Mouse (Mus musculus) liver, embryonic 13.5 days (tissue): ENCODE measurements around the gene Uba7. TPM values are rescaled to one million over a fixed set of nuclear protein-coding genes. Genes with fewer than 3 reads are reported as not detected.

ENCODE experiments used
- ATAC-seq: fragments of 200-750 bp; cut with Nextera tagmentation; 2 replicates; pipeline ENCODE4 v1.8.0; 2017; ENCODE audit warnings: low read depth, mild to moderate bottlenecking, moderate number of reproducible peaks, moderate library complexity
- DNase-seq: peaks from one replicate; pipeline ENCODE4 v3.0.0; 2022
- H3K27ac ChIP-seq: fragments of 300-500 bp; sonication (generic); 2 replicates; pipeline ENCODE4 v1.5.1; 2015; ENCODE audit warnings: moderate library complexity, mild to moderate bottlenecking, inconsistent platforms
- H3K27me3 ChIP-seq: fragments of 300-500 bp; sonication (generic); 2 replicates; pipeline ENCODE4 v1.6.1; 2015; ENCODE audit warnings: mild to moderate bottlenecking, inconsistent platforms
- H3K36me3 ChIP-seq: fragments of 300-500 bp; sonication (generic); 2 replicates; pipeline ENCODE4 v1.6.1; 2015; ENCODE audit warnings: mild to moderate bottlenecking, inconsistent platforms
- H3K4me1 ChIP-seq: fragments of 300-500 bp; sonication (generic); replicated peaks from 2 replicates; pipeline ENCODE4 v1.6.1; 2015; ENCODE audit warnings: inconsistent platforms
- H3K4me2 ChIP-seq: fragments of 300-500 bp; sonication (generic); 2 replicates; pipeline ENCODE4 v1.6.1; 2015; ENCODE audit warnings: inconsistent platforms, mild to moderate bottlenecking, moderate library complexity
- H3K4me3 ChIP-seq: fragments of 300-500 bp; sonication (generic); replicated peaks from 2 replicates; pipeline ENCODE4 v1.5.1; 2015; ENCODE audit warnings: mild to moderate bottlenecking, inconsistent platforms
- H3K9ac ChIP-seq: fragments of 300-500 bp; sonication (generic); 2 replicates; pipeline ENCODE4 v1.6.1; 2015; ENCODE audit warnings: mild to moderate bottlenecking, inconsistent platforms
- H3K9me3 ChIP-seq: fragments of 300-500 bp; sonication (generic); replicated peaks from 2 replicates; pipeline ENCODE4 v1.6.1; 2016; ENCODE audit warnings: inconsistent platforms
- WGBS: fragments of 180-500 bp; shearing (Covaris S2); methylation state at CpG from one replicate; pipeline ENCODE4 v1.1.7; 2015; ENCODE audit not compliant: insufficient replicate concordance; 5-methylcytosine and 5-hydroxymethylcytosine counted together
- polyA plus RNA-seq: library from polyadenylated mRNA; unstranded; fragments of >200 nt; fragmentation: Nextera tagmentation; extraction: Ambion mirVana; gene quantifications from 2 replicates; pipeline ENCODE4 v1.2.1, GENCODE M21; 2015

Uba7 gene
- polyA plus RNA-seq, 1 experiment from 2014 or later, result 56.5 TPM

DNA sequence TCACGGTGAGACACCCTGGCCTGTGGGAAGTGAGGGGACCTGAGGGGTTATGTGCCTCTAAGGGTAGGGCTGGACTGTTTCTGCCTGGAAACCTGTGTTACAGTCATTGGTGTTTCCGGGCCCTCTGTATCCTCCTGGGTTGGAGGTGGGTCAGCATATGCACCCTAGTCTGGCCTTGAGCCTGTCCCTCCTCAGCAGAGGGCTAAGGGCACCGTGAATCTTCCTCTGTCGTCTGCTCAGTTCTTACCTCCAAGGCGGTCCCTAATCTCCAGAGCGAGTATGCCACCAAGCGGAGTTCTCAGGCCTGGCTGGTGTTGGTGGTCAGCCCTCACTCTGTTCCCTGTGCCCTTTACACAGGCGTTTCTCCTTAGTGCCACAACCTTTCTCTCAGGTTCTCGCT, 12.4 kb upstream of the Uba7 start:
- H3K36me3 ChIP-seq, result peaks cover 84% of the 10 kb centered on the region
- ATAC-seq, result no peak
- 86% methylated on average over 9 of the region's 9 CpGs for WGBS

DNA sequence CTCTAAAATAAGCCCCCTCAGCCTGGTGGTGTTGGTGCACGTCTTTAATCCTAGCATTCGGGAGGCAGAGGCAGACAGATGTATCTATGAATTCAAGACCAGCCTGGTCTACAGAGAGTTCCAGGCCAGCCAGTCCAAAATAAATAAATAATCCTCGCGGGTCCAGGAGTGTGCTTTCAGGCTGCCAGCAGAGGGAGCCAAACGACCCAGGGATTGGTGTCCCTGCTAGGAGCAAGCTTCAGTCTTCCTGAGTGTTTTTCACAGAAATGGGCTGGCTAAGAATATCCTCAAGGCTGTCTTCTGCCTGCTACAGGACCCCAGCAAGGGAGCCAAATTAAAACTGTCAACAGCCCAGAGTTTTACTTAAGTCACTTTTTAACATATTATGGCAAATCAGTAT, 11.6 kb upstream of the Uba7 start:
- Histone ChIP-seq H3K4me2 (no peak overlapping the region), H3K27ac (peak overlapping the region; percentile 71), H3K9ac (peak overlapping the region; percentile 28; the same call in 1 of the 2 replicates), H3K4me3 (no peak overlapping the region), H3K36me3 (peaks cover 83% of the 10 kb centered on the region), H3K27me3 (no peaks in the 10 kb centered on the region), H3K9me3 (no peaks in the 10 kb centered on the region), H3K4me1 (peaks cover 22% of the 10 kb centered on the region)
- DNase-seq, result peak; percentile 61
- 9% methylated on average over 5 of the region's 5 CpGs for WGBS
- ATAC-seq, result peak; percentile 66

More for the DNA sequence above, 12.4 kb upstream of the Uba7 start:
- Histone ChIP-seq H3K4me3 (no peak overlapping the region), H3K4me1 (peaks cover 22% of the 10 kb centered on the region), H3K27me3 (no peaks in the 10 kb centered on the region), H3K27ac (no peak overlapping the region; the same call in 1 of the 2 replicates), H3K9me3 (no peaks in the 10 kb centered on the region), H3K4me2 (no peak overlapping the region), H3K9ac (no peak overlapping the region)
- no peak for DNase-seq

DNA sequence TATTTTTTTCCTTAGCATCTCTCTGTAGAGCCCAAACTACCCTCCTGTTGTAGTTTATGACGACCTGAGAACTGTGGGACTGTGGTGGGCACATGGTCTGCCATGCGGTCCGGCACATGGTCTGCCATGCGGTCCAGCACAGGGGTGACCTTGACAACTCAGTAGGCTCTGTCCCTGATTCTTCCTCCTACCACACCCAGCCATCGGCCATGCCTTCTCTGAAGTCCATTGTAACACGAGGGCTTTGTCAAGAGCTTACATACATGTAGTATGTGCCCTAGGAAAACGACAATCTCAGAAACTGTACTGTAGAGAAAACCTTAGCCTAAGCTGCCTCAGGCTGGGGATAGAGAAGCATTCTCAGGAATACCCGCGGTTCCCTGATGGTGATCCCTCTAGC, 10.6 kb upstream of the Uba7 start:
- peak overlapping the region; percentile 71 for H3K27ac ChIP-seq
- 89% methylated on average over 9 of the region's 9 CpGs for WGBS
- ATAC-seq (no peak), DNase-seq (no peak)
- H3K9me3 ChIP-seq, result no peaks in the 10 kb centered on the region
- H3K9ac ChIP-seq, result no peak overlapping the region
- H3K36me3 ChIP-seq, result peaks cover 83% of the 10 kb centered on the region
- no peaks in the 10 kb centered on the region for H3K27me3 ChIP-seq
- H3K4me1 ChIP-seq, result peaks cover 22% of the 10 kb centered on the region
- H3K4me3 ChIP-seq, result no peak overlapping the region
- no peak overlapping the region for H3K4me2 ChIP-seq

DNA sequence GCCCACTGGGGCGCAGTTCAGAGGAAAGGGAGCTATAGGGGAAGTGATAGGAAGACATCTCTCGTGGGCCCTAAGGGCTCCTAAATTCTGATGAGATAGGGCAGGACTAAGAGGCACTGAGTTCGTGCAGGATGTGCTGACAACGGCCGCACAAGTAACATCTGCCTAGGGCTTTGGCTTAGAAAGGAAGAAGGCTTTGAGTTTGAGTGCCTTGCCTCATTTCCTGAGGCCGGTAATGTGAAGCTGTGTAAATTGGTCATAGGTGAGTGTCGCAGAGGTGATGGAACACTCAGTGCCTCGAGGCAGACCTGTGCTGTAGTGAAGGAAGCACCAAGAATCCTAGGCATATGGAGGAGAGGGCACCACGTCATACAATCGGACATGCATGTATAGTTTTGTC, 8.6 kb upstream of the Uba7 start:
- H3K27ac ChIP-seq, result peak overlapping the region; percentile 37; the same call in 1 of the 2 replicates
- 62% methylated on average over 10 of the region's 10 CpGs for WGBS
- DNase-seq, result no peak

DNA sequence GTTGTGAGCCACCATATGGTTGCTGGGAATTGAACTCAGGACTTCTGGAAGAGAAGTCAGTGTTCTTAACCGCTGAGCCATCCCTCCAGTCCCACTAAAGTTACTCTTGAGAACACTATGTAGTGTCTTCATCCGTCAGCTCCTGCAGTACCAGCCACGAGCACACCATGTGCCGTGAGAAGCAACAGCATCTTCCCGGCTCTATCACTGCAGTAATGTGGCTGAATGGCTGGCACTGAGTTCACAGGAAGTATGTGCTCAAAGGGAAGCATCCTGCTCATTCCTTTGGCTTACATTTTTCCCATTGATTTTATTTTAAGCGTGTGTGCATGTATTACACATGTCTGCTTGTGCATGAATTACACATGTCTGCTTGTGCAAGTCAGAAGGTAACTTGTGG, 7.9 kb upstream of the Uba7 start:
- Histone ChIP-seq H3K9me3 (no peaks in the 10 kb centered on the region), H3K27ac (no peak overlapping the region), H3K4me3 (no peak overlapping the region), H3K27me3 (no peaks in the 10 kb centered on the region), H3K9ac (no peak overlapping the region), H3K4me2 (no peak overlapping the region), H3K36me3 (peaks cover 71% of the 10 kb centered on the region), H3K4me1 (peaks cover 43% of the 10 kb centered on the region)
- 78% methylated on average over 6 of the region's 6 CpGs for WGBS
- DNase-seq, result no peak
- no peak for ATAC-seq

More for the DNA sequence above, 8.6 kb upstream of the Uba7 start:
- Histone ChIP-seq H3K4me1 (peaks cover 36% of the 10 kb centered on the region), H3K9me3 (no peaks in the 10 kb centered on the region), H3K36me3 (peaks cover 79% of the 10 kb centered on the region), H3K27me3 (no peaks in the 10 kb centered on the region), H3K4me3 (no peak overlapping the region), H3K4me2 (no peak overlapping the region), H3K9ac (no peak overlapping the region)
- ATAC-seq, result no peak

DNA sequence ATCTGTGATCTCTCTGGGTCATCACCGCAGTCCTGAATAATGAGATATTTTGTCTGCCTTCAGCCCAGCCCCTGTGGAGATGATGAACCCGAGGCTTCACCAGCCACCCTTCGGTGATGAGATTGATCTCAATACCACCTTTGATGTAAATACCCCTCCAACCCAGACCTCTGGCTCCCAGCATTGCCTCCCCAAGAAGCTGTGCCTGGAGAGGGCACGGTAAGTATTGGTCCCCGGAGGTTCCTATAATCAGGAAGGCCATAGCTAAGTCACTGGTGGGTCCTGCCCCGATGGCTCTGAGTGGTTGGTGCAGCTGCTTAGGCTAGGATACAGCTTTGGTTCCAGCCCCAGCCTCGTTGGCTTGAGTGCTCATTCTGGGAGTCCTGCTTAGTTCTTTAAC, 6.8 kb upstream of the Uba7 start:
- peaks cover 54% of the 10 kb centered on the region for H3K4me1 ChIP-seq
- no peak for ATAC-seq
- 0 out of 2 replicates have a peak overlapping the region, but pooled peaks have one; percentile 98 for H3K27ac ChIP-seq
- H3K9ac ChIP-seq, result no peak overlapping the region; the same call in 1 of the 2 replicates
- H3K27me3 ChIP-seq, result no peaks in the 10 kb centered on the region
- 84% methylated on average over 7 of the region's 7 CpGs for WGBS
- DNase-seq, result no peak
- peaks cover 60% of the 10 kb centered on the region for H3K36me3 ChIP-seq
- H3K9me3 ChIP-seq, result no peaks in the 10 kb centered on the region
- H3K4me3 ChIP-seq, result no peak overlapping the region
- H3K4me2 ChIP-seq, result no peak overlapping the region

DNA sequence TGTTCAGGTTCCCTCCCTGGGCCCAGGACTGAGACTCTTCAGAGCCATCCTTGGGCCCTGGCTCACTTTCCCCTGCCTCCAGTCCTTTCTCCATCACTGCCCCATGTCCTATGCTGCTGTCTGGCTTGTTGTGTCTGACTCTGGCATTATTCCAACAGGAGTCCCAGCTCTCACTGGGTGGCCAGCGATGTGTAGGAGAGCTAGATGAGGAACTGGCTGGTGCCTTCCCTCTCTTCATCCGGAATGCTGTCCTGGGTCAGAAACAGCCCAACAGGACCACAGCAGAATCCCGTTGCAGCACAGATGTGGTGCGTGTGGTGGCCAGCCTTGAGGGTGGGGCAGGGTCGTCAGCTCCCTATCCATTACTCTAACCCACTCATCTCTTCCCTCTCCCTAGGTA, 5.0 kb upstream of the Uba7 start:
- H3K4me3 ChIP-seq, result no peak overlapping the region
- peaks cover 65% of the 10 kb centered on the region for H3K4me1 ChIP-seq
- no peak overlapping the region for H3K4me2 ChIP-seq
- ATAC-seq (no peak), DNase-seq (no peak)
- H3K36me3 ChIP-seq, result peaks cover 46% of the 10 kb centered on the region
- peak overlapping the region; percentile 98 for H3K27ac ChIP-seq
- H3K9me3 ChIP-seq, result no peaks in the 10 kb centered on the region
- WGBS, result 87% methylated on average over 5 of the region's 5 CpGs
- peak overlapping the region; percentile 49 for H3K9ac ChIP-seq
- no peaks in the 10 kb centered on the region for H3K27me3 ChIP-seq

DNA sequence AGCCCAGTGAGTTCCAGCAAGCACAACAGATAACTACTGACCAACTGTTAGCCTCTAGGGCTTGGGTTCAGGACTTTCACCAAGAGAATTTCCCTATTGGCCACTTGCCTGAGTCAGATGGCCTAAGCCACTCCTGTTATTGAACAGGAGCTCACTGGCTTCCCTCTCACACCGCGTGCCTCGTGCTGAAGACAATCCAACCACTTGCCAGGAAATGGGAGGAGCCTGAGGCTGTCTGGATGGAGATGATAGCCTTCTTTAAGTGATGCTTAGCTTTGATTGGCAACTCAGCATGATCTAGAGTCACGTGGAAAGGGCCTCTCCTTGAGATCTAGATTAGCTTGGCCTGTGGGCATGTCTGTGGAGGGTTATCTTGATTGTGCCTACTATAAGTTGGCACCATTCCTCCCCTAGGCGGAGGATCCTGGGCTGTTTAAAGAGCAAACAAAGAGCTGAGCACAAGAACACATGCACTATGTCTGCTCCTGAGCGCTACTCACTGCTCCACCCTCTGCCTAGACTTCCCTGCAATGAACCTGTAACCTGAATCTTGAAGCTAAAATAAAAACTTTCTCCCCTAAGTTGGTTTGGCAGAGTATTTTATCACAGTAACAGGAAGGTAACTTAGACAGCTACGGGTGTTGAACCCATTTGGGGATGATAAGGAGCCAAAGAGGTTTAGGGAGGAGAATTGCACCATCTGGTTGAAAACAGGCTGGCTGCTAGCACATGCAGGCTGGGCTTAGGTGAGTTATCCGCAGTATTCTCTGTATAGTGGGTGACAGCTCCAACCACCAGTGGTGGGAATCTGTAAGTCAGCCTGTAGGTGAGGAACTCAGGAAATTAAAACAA, 3.4 kb upstream of the Uba7 start:
- Histone ChIP-seq H3K36me3 (peaks cover 44% of the 10 kb centered on the region), H3K4me2 (peak overlapping the region; percentile 49), H3K9ac (peak overlapping the region; percentile 69), H3K4me3 (peak overlapping the region; percentile 3; the same call in 1 of the 2 replicates), H3K9me3 (no peaks in the 10 kb centered on the region), H3K27ac (peak overlapping the region; percentile 98), H3K4me1 (peaks cover 74% of the 10 kb centered on the region), H3K27me3 (no peaks in the 10 kb centered on the region)
- ATAC-seq (peak; percentile 80), DNase-seq (peak; percentile 90)
- WGBS, result 15% methylated on average over 8 of the region's 8 CpGs

DNA sequence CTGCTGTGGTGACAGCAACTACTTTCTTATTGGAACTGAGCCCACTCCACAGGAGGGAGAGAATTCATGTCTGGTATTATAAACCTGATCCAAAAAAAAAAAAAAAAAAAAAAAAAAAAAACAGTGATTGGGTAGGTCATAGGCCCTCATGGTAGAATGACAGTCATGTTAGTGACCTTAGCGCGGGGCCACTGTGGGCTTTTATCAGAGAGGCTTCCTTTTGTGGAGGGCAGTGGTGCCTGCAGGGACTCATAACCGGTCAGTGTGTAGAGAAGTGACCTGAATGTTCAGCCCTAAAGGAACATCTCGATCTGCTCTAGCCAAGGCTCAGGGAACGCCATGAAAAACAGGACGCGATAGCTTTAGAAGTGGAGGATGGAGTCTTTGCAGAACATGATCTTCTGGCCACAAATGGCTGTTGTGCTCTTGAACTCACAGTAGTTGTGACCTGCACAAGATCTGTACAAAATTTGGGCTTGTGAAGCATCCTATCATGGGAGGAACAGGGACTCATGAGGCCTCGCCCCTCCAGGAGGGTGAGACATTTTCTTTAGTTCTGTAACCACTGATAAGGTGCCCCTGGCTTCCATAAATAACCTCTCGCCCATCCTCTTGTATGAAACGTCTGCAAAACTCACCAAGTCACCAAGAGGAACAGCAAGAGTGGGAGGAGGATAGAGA, 674 bp upstream of the Uba7 start:
- Histone ChIP-seq H3K9ac (peak overlapping the region; percentile 92), H3K4me3 (peak overlapping the region; percentile 77), H3K4me1 (peaks cover 97% of the 10 kb centered on the region), H3K9me3 (no peaks in the 10 kb centered on the region), H3K27ac (peak overlapping the region; percentile 98), H3K36me3 (peaks cover 50% of the 10 kb centered on the region), H3K4me2 (peak overlapping the region; percentile 93), H3K27me3 (no peaks in the 10 kb centered on the region)
- ATAC-seq, result peak; percentile 78
- DNase-seq, result peak; percentile 78
- 14% methylated on average over 10 of the region's 10 CpGs for WGBS

DNA sequence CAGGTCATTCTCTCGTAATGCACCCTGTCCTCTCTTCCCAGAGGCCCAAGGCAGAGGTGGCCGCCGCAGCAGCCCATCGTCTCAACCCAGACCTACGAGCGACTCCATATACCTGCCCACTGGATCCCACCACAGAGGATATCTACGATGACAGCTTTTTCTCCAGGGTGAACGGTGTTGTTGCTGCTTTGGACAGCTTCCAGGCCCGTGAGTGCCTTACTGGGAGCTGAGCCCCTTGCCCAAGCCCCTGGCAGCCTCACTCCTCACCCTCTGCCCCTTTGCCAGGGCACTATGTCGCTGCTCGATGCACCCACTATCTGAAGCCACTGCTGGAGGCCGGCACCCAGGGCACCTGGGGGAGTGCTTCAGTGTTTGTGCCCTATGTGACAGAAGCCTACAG, 3.5 kb downstream of the Uba7 start:
- Histone ChIP-seq H3K27ac (peak overlapping the region; percentile 98), H3K27me3 (no peaks in the 10 kb centered on the region), H3K9ac (0 out of 2 replicates have a peak overlapping the region, but pooled peaks have one; percentile 31), H3K4me3 (no peak overlapping the region; the same call in 1 of the 2 replicates), H3K36me3 (peaks cover 73% of the 10 kb centered on the region), H3K4me1 (peaks cover 97% of the 10 kb centered on the region), H3K9me3 (no peaks in the 10 kb centered on the region), H3K4me2 (peak overlapping the region; percentile 93; the same call in 1 of the 2 replicates)
- ATAC-seq, result no peak
- whole genome bisulfite sequencing, result 90% methylated on average over 12 of the region's 12 CpGs
- no peak for DNase-seq
